Mouse (Mus musculus) brain, embryonic 14.5 days (tissue): Measurements from ENCODE around the gene Prr5l. TPM values are rescaled to one million over a fixed set of nuclear protein-coding genes. Genes with fewer than 3 reads are reported as not detected.

Experiments
- DNase-seq: peaks from one replicate; pipeline ENCODE4 v3.0.0-alpha.2; 2011; ENCODE audit warnings: low read depth
- CTCF ChIP-seq: fragments of 200-500 bp; IDR thresholded peaks from 2 replicates; pipeline ENCODE4 v1.5.1; 2012; ENCODE audit warnings: inconsistent platforms, mild to moderate bottlenecking, moderate library complexity, borderline replicate concordance; ENCODE audit not compliant: insufficient read depth, insufficient read length; ENCODE audit errors: extremely low read depth
- POLR2A ChIP-seq: fragments of 200-500 bp; IDR thresholded peaks from 2 replicates; pipeline ENCODE4 v1.6.1; 2012; ENCODE audit warnings: mild to moderate bottlenecking, inconsistent platforms, borderline replicate concordance; ENCODE audit not compliant: poor library complexity, insufficient read depth, insufficient read length, severe bottlenecking; ENCODE audit errors: extremely low read depth
- polyA plus RNA-seq: library from polyadenylated mRNA; depleted of rRNA; stranded (reverse); fragments of >200 nt; gene quantifications from 2 replicates; pipeline ENCODE4 v1.2.3, GENCODE M21; 2012

Gene Prr5l
- polyA plus RNA-seq, 1 experiment = 4.7 TPM

DNA sequence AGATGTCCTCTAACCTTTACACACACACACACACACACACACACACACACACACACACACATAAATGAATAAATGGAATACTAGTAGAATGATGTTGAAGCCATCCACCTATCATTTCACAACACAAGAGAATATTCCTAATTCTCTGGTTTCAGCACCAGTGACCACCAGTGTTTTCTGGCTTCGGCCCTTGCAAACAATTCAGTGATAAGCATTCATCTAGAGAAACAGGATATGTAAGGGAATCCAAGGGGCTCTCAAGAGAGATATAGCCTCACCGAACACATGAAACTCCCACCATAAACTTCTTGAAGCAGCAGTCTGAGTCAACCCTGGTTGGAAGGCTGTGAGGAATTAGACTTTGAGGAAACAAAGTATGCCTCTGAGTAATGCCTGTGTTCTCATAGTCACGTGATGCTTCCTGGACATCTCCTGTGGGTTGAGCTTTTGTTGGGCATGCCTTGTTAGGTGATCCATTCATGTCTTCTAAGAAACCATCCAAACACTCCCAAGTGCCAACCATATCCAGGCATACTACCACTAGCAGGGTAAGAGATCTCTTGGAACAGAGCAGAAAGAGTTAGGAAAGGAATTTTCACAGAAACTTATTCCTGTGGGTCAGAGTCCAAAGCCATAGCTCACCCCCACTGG lies 55.8 kb downstream of the Prr5l start:
- no peak for TF ChIP-seq CTCF
- TF ChIP-seq POLR2A = no peak
- no peak for DNase-seq

DNA sequence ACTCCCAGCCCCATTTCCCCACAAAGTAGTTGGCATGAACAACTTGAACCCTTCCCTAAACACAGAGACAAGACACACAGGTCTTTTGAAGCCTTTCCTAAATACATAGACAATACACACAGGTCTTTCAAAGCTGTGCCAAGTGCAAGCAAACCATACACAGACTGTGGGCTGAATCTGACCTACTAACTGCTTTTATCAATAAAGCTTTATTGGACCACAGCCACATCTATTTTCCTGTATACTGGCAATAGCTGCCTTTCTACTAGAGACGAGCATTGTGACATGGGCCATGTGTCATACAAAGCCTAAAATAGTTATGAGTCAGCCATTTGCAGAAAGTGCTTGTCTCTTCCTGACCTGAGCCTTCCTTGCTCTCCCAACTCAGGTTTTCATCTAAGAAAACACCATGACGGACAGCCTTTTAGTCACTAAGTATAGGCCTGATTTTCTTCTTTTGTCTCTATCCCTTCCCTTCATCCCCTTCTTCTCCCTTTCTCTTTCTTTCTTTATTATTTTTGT lies 56.6 kb downstream of the Prr5l start:
- no peak for DNase-seq
- TF ChIP-seq POLR2A (no peak), CTCF (no peak)

DNA sequence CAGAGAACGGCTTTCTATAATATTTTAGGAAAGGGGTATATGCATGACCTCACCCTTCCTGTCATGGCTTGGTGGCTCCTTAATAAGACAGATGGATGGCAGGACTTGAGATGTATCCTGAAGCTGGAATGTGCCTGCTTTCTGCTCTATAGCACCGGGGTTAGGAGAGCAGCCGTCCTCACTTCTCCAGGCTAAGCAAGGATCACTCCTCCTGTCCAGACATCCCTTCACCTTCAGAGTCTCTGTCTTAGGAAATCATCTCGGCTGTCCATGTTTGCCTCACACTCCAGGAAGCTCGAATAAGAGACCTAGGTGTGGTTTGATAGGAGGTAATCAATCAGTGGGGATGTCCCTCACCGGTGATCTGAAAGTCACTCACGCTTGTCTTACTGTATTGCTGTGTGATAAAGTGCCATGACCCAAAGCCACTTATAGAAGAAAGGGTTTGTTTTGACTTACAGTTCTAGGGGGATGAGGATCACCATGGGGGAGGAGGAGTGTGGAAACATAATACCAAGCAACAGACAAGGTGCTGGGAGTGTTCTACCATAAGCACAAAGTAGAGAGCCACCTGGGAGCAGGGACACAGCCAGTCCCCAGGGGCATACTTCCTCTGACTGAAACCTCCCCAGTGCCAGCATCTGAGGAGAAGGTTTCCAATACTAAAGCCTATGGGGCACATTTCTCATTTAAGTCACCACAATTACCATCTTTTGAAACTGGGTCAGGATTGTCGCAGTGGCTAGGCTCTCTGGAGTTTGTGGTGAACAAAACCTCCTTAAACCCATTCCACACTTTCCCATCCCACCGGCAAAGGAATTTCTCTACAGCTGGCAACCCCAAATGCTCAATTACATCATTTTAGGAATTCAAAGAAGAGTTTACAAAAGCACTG lies 57.4 kb downstream of the Prr5l start:
- no peak for DNase-seq
- no peak for TF ChIP-seq CTCF
- no peak for TF ChIP-seq POLR2A

DNA sequence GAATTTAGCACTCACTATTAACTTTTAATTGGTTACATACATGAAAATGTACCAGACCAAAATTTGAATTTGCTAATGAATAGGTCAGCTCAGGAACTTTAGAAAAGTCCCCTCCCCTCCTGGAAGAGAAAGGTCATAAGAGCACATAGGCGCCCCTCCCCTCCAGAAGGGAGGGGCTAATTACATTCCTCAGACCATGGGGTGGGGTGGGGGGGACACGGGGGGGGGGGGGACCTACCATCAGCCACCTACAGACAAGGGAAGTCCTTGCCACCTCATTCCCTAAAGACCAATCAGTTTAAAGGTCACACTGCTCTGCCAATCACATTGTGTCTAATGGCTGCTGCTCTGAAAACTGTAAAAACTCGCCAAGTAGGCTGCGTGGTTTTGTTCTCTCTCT lies 59.0 kb downstream of the Prr5l start:
- no peak for DNase-seq
- TF ChIP-seq CTCF (no peak), POLR2A (no peak)

DNA sequence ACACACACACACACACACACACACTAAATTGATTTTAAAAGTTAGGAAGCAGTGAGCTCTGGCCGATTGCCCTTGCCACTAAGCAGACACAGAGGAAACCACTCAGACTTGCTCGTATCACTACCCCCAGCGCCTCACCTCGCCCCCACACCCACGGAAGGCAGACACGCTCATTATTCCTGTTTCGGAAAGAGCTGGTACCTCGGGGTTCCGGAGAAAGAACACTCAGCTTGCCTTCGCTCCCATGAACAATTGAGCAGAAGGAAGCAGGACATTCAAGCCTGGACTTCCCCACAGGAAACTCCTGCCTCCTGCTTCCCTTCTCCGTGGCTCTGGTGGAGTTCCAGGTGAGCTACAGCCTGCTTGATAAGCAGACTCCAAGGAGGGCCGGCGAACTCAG lies 60.0 kb downstream of the Prr5l start:
- DNase-seq = no peak
- TF ChIP-seq CTCF (no peak), POLR2A (no peak)

DNA sequence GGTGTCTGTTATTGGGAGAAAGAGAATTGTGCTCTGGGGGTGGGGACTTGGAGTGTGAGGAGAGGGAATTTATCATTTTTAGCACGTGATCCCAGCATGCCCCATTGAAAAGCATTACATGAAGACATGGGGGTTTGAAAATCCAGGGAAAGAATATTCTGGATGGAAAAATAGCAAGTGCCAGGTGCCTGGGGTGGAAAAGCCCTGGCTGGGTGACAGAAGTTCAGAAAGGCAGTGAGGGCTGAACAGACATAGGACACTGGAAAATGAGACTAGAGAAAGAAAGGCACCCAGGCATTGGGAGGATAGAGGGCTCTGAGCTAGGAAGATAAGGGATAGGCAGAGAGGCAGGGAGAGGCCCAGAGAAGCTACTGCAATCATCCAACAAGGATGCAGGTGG lies 62.0 kb downstream of the Prr5l start:
- TF ChIP-seq POLR2A (no peak), CTCF (no peak)
- no peak for DNase-seq

DNA sequence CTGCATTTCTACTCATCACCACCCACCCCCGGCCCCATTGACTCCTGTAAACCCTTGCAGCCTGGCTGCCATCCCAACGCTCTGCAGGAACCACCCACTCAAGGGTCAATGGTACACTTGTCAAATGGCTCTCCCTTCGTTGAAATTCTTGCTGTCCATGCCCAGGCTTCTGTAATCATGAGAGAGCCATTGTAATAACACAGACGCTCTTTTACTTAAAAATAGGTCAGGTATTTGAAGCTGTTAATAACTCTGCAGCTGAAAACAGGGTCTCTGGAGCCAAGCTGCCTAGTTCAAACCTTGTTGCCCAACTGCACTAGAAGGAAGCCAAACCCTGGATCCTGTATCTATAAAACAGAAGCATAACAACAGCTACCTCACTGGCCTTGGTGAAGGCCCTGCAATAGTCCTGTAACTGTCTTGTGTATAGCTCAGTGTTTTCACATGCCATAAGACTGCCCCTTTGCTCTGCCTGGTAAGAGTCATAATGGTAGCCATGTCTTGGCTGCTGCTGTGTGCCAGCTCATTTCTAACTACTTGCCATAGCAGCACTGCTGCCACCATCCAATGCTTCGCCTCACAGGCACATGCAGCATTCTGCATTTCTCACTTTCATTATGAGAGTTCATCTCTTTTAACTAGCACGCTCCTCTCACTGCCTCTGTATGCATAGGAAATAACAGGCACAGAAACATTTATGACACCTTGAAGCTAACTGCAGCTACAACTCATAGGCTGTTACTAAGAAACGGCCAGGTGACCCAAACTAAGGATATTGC lies 63.7 kb downstream of the Prr5l start:
- no peak for TF ChIP-seq POLR2A
- TF ChIP-seq CTCF = no peak

DNA sequence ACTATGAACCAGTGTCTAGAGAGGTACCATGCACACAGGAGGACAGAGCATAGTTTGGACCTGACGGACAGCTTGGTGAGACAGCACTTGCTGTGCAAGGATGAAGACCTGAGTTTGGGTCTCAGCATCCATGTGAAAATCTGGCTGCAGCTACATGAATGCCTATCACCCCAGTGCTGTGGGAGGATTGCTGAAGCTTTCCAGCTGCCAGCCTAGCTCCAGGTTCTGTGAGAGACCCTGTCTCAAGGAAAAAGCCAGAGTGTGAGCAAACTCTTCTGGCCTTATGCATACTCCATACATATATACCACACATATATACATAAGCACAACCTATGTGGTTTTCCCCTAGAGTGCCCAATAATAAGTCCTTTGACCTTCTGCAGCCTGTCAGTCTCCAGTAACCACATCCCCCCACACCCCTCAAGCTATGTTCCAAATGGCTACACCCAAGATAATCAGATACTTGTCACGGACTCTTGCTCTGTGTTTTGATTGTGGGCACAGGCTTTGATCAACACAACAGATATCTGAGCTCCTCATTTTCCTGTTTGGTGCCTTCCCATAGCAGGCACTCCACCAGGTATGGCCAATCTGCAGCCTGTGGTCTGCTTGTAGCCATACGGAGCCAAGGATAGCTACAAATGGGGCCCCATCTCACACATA lies 66.0 kb downstream of the Prr5l start:
- no peak for TF ChIP-seq CTCF
- no peak for TF ChIP-seq POLR2A
- DNase-seq = no peak

More for the DNA sequence above, 63.7 kb downstream of the Prr5l start:
- no peak for DNase-seq

DNA sequence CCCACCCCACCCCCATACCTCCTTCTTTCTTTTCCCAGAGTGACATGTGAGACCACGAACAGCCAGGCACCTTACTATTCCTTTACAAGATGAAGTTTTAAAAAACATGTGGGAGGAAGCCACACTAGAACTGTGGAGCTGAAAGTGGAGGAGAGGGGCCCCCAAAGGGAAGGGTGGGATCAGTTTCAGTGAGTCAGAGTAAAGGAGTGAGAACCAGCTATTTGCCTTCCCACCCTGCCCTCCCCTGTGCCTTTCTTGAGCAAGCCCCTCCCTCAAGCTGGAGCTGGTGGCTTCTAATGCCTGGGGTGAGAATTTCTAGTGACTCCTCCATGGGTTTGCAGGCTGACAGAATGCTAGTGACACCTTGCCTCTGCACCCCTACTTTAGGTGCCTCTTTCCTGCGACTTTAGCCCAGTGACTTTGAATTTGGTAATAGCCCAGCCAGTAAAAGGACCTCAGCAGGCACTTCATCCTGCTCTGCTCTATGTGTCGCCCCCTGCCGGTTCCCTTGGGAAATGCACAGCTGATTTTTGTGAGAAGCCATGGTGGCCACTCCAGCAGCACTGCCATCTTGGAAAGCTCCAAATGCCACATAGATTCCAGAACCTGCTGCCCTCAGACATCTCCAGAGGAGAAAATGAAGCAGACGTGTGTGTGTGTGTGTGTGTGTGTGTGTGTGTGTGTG lies 67.4 kb downstream of the Prr5l start:
- TF ChIP-seq POLR2A = no peak
- TF ChIP-seq CTCF = peak; percentile 54
- DNase-seq = no peak

DNA sequence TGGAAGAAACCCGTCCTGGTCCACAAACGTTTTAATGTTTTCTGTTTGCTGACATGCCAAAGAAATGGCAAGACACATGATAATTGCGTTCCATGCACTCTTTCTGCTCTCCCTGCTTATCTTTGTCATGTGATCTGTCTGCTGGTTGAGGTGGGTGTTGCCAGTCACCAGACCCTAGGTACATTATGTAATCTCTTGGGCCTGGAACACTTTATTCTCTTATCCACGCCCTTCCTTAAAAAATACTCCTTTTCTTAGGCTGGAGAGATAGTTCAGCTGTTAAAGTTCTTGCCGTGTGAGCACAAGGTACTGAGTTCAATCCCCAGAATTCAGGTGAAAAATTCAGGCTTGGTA lies 68.6 kb downstream of the Prr5l start:
- no peak for TF ChIP-seq CTCF
- TF ChIP-seq POLR2A = no peak
- DNase-seq = no peak
